11 mouse cellular contexts compared by ENCODE assay signal in genomic region chr6:115072024-115072423, GRCm38 (mm10). TPM values are rescaled to one million over a fixed set of nuclear protein-coding genes. Genes with fewer than 3 reads are reported as not detected.
A peak's percentile ranks its signal among the peaks of the same experiment; 100 is the strongest.
DNase-seq lines count a peak whose midpoint lies in the region; ATAC-seq and TF ChIP-seq lines count a peak whose summit lies in the region.
"Had no signal": no experiment of that assay in that cellular context is flagged by ENCODE, and none has a peak within 500 bp of the region (broad histone marks: within the 10 kb centered on the region; RNA-seq: fewer than 3 reads in every experiment).

No protein-coding gene starts in this region.

- intact Hi-C loops in heart, postnatal 14 days (cut with DNase I): no loop called here

- no peaks in the 10 kb centered on the region for H3K4me1 ChIP-seq in lung, postnatal 0 days (ENCODE audit: insufficient read depth, low read depth, low read length)
- H3K4me1 ChIP-seq: embryonic facial prominence, embryonic 12.5 days; liver, embryonic 13.5 days had no signal

- no peaks in the 10 kb centered on the region for H3K9me3 ChIP-seq in lung, postnatal 0 days (ENCODE audit: low read length)
- H3K9me3 ChIP-seq: embryonic facial prominence, embryonic 12.5 days; hindbrain, embryonic 15.5 days; liver, embryonic 13.5 days had no signal

- no peak for TF ChIP-seq CTCF in lung, postnatal 0 days (IDR thresholded peaks at IDR 0.05)

- H3K36me3 ChIP-seq in lung, postnatal 0 days (ENCODE audit: insufficient read depth, low read length): no peaks in the 10 kb centered on the region
- H3K36me3 ChIP-seq: embryonic facial prominence, embryonic 12.5 days; hindbrain, embryonic 15.5 days; liver, embryonic 13.5 days had no signal

- H3K4me3 ChIP-seq in lung, postnatal 0 days (ENCODE audit: low read depth, low read length): no peak overlapping the region
- H3K4me3 ChIP-seq: embryonic facial prominence, embryonic 12.5 days; hindbrain, embryonic 15.5 days; liver, embryonic 13.5 days had no signal

- no peak overlapping the region for H3K4me2 ChIP-seq in lung, postnatal 0 days (replicated peaks; ENCODE audit: low read depth, low read length)
- H3K4me2 ChIP-seq: embryonic facial prominence, embryonic 12.5 days; hindbrain, embryonic 15.5 days; liver, embryonic 13.5 days had no signal

- peak; percentile 67; the same call in 1 of the 2 replicates for ATAC-seq in frontal cortex, adult (ENCODE audit: low TSS enrichment)
- ATAC-seq in lung, postnatal 0 days: no peak

- DNase-seq in frontal cortex, postnatal 10 days (ENCODE audit: low spot score in 2 of 2): no peak
- DNase-seq in lung, adult 18-20 months: peak; percentile 21 to 28
- no peak for DNase-seq in lung, postnatal 0 days (ENCODE audit: low spot score)
- peak; percentile 48 for DNase-seq in adrenal gland, adult 2 months
- peak; percentile 11 to 34 for DNase-seq in heart, postnatal 14 days
- no peak for DNase-seq in thymus, postnatal 0 days (ENCODE audit: low spot score)
- DNase-seq in thymus, postnatal 14 days: no peak
- DNase-seq: liver, embryonic 13.5 days had no signal

- H3K27me3 ChIP-seq in lung, postnatal 0 days (replicated peaks; ENCODE audit: insufficient read depth, low read length): no peaks in the 10 kb centered on the region
- H3K27me3 ChIP-seq: embryonic facial prominence, embryonic 12.5 days; hindbrain, embryonic 15.5 days; liver, embryonic 13.5 days had no signal

- H3K27ac ChIP-seq in lung, postnatal 0 days (ENCODE audit: low read length): no peak overlapping the region
- H3K27ac ChIP-seq: embryonic facial prominence, embryonic 12.5 days; hindbrain, embryonic 15.5 days; liver, embryonic 13.5 days had no signal

- no peak overlapping the region for H3K9ac ChIP-seq in lung, postnatal 0 days (replicated peaks; ENCODE audit: low read depth)
- H3K9ac ChIP-seq: embryonic facial prominence, embryonic 12.5 days; hindbrain, embryonic 15.5 days; liver, embryonic 13.5 days had no signal

- no peak for TF ChIP-seq EP300 in lung, postnatal 0 days (IDR thresholded peaks at IDR 0.05)

- WGBS in lung, postnatal 0 days: 54% methylated on average over 2 of the region's 2 CpGs

RNA-seq across cellular contexts. Expression of gene Tamm41, which starts 34.3 kb away (rescaled TPM):
- polyA plus RNA-seq in lung, postnatal 0 days (2015; fragmentation: Nextera tagmentation; extraction: Ambion mirVana): 27.7 and 28.0 TPM in 2 replicates
- total RNA-seq in adrenal gland, adult 2 months (2021): 10 to 100 TPM; 14.2 to 15.0 TPM
- 28.8 and 32.0 TPM in 2 replicates for polyA plus RNA-seq in adrenal gland, adult 2 months (2012; rRNA removed)
- 10 to 100 TPM; 12.5 to 14.4 TPM for total RNA-seq in heart, postnatal 14 days (2021)
- polyA plus RNA-seq in thymus, postnatal 0 days (2015; fragmentation: Nextera tagmentation; extraction: Ambion mirVana): 58.2 and 58.8 TPM in 2 replicates

Comparison
In these comparisons a context has a peak if more than half of its experiments do, and no peak if none do; other contexts are left out.
1. DNase-seq: peak in lung, adult 18-20 months (2 of 2), adrenal gland, adult 2 months (single experiment) and heart, postnatal 14 days (2 of 2); none in frontal cortex, postnatal 10 days (0 of 2), lung, postnatal 0 days (single experiment), thymus, postnatal 0 days (single experiment) and thymus, postnatal 14 days (single experiment).